Mouse (Mus musculus) kidney, postnatal 14 days (tissue): Measurements from ENCODE around the gene Best2.
A peak's percentile ranks its signal among the peaks of the same experiment; 100 is the strongest.

Experiments used
- DNase-seq: peaks from one replicate; pipeline ENCODE4 v3.0.0; 2022; ENCODE audit warnings: mixed read lengths

Gene Best2

GRCm38 (mm10) chr8:84966603-84967002 is 47.7 kb downstream of the Best2 start:
- no peak for DNase-seq

- DNase-seq, result peak; percentile 97
Measured at GRCm38 (mm10) chr8:84965731-84966291, 48.5 kb downstream of the Best2 start.

- no peak for DNase-seq
Measured at GRCm38 (mm10) chr8:84963952-84964351, 50.4 kb downstream of the Best2 start.

- no peak for DNase-seq
Measured at GRCm38 (mm10) chr8:84959811-84960210, 54.5 kb downstream of the Best2 start.
